Mouse (Mus musculus): ENCODE results near the gene Ppfibp1. TPM values are rescaled to one million over a fixed set of nuclear protein-coding genes. Genes with fewer than 3 reads are reported as not detected.

The Ppfibp1 gene
- total RNA-seq, 2 experiments from 2014 or later, result 56.5 to 64.7 TPM

DNA sequence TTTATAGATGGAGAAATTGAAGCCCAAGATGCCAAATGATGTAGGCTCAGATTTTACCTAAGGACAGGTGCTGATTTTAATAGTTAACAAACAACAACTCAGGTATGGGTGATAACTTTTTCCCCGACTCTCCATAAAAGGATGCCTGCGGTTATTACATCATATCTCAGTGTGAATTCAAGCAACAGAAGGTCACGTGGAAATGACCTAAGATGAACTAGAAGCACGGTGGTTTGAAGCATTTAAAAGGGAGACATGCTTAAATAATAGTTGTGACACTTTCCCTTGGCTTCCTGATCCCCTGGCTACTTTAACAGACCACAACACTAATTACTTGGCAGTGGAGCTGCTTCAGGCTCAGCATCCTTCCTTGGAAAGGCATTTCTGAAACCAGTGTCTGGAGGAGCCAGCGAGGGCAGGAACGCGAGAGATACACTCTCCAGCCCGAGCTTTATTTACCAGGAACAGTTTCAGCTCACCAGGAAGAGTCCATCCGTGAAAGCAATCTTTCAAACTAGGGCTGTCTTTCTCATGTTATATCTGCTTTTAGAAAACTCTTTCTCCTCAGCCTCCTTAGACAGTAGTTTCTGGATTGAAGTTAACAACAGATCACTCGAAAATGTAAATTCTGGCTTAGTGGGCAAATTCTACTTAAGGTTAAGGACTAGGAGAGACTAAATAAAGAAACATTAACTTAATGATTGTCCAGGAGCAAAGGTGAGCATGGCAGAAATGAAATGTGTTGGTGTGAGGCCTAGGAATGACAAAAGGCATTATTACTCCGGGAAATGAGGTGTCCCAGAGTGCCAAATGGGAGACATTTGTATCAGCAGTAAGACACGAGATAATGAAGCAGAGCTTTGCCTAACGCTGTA is 6.2 kb upstream of the Ppfibp1 start:
- no peak for DNase-seq (ENCODE audit: low spot score in 2 of 2)

DNA sequence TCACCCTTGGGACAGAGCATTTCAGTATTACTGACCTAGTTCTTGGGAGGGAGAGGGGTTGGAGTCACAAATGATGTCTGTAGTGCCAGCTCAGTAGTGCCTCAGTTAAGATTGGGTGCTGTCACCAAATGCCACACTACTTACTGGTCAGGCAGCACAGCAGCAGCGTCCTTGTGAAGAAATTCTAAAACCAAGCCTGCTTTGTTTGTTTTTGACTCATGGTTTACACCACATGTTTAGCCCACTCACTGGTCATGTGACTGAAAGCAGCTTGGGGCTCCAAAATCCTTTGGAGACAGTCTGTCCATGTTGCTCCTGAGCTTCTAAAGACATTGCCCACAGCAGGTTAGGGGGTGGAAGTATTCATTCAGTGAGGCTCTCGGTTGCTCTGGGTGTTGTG is 4.9 kb upstream of the Ppfibp1 start:
- no peak for DNase-seq (ENCODE audit: low spot score in 2 of 2)

DNA sequence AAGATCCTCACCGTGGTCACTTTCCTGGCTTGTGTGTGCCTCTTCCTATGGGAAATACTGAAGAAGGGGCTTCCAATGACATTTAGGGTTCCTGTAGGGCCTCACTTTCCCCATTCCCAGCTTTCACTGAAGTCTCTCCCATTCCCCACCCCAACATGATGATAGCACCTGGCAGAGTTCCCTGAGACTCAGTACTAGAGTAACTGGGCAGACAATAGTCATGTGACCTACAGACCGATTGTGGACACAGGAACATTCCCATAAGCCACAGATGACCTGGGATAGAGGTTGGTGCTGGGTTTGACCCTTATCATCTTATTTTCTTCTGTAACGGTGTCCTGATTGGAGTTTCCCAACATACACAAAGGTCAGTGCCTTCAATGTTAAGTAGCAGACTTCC is 4.1 kb upstream of the Ppfibp1 start:
- DNase-seq (ENCODE audit: low spot score in 2 of 2), result no peak

DNA sequence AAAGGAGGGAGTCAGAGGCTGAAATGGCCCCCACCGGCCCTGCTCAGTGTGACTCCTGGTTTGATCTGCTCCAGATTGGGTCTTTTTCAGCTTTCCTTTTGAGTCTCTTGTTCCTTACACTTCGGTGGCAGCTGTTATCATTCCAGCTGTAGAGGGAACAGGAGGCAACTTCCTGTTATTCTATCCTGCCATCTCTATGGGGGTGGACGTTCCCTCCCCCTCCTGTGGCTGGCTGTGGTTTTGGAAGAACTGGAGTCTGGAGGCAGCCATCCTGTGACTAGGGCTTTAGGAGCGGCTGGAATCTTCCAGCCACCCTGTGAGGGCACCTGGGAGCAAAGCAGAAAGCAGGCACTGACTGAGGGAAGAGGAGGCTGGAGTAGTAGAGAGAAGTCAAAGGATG is 3.4 kb upstream of the Ppfibp1 start:
- DNase-seq (ENCODE audit: low spot score in 2 of 2), result no peak

DNA sequence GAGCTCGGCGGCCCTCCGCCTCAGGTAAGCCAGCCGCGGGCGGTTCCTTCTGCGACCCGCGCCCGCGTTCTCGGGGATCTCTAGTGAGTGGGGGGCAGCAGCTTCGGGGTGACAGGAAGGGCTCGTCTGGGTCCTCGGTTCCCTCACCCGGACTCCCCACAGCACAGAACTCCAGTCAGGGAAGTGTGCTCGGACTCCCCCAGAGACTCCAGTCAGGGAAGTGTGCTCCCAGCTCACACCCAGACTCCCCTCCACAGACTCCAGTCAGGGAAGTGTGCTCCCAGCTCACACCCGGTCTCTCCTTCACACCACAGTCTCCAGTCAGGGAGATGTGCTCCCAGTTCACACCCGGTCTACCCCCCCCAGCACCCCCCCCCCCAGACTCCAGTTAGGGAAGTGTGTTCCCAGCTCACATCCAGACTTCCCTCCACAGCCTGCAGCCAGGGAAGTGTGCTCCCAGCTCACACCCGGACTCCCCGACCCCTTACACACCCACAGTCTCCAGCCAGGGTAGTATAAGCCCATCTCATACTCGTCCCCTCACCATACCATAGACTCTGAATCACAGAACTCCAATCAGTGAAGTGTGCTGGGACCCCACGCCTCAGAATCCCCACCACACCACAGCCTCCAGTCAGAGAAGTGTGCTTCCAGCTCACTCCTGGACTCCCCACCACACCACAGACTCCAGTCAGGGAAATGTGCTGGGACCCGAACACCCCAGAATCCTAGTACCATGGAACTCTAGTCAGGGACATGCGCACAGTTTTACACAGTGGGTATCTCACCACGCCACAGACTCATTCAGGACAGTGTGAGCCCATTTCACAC is 588 bp downstream of the Ppfibp1 start:
- DNase-seq (ENCODE audit: low spot score in 2 of 2), result no peak

DNA sequence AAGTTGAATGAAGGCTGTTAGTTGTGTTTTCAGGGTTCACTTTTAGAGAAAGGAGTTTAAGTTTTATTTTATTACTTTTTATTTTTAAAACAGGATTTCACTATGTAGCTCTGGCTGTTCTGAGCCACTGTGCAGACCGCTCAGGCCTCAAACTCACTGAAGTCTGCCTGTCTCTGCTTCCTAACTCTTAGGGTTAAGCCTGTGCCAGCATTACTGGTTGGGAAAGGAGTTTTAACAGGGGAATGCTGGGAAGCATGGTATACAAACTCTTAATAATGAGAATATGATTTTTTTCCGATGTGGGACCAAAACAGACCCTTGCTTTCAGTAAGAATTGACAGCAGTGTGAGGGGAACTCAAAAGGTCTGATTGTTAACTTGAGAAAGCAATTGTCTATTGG is 1.9 kb downstream of the Ppfibp1 start:
- DNase-seq (ENCODE audit: low spot score in 2 of 2), result no peak

DNA sequence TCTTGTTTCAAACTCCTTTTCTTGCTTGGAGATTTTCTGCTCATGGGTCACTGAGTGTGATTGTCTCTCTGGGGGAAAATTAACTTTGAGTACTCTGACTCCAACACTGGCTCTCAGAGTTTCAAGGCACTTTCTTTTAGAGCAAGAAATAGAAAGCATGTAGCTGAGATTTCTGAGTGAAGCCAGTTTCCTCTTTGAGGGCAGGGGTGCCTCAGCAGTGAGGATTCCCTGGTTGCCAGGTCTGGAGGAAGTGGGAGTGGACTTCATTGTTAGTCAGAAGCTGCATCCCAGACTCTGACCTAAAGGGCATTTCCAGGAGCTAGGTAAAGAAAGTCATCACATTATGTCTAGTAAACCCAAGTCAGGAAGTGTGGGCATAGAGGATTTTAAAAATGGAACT is 2.3 kb downstream of the Ppfibp1 start:
- DNase-seq (ENCODE audit: low spot score in 2 of 2), result no peak

DNA sequence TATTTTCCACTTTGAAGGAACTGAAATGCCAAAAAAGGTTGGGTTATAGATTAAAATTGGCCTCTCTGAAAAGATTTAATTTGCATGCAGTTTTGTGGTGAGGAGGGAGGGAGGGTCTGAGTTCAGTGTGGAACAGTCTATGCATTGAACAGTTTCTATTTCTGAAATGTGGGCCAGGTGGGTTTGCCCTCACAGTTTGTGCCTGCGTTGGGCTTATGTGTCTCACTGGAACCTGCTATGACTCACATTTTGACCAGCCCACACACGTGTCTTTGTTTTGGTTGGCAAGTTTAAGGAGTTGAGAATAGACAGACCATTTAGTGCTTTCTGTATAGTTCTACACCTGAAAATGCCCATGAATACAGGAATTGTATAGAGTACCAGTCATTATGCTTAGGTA is 5.6 kb downstream of the Ppfibp1 start:
- DNase-seq (ENCODE audit: low spot score in 2 of 2), result no peak

DNA sequence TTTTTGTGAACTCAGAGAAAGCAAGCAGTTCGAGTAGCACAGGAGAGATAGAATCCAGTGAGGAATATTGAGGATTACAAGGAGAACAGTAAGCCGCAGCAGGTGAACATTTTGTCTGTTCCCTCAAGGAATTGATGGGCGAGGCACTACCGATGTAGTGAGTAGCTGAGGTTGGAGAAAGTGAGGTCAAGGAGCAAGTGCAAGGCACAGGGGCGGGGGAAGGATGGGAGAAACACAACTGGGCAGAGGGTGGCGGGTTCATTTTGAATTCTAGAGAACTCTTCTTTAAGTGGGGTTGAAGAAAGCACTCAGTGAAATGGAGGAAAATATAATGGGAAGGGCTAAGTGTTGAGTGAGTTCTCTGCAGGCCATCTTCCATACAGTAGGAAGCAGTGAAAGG is 10.4 kb downstream of the Ppfibp1 start:
- no peak for DNase-seq (ENCODE audit: low spot score in 2 of 2)

DNA sequence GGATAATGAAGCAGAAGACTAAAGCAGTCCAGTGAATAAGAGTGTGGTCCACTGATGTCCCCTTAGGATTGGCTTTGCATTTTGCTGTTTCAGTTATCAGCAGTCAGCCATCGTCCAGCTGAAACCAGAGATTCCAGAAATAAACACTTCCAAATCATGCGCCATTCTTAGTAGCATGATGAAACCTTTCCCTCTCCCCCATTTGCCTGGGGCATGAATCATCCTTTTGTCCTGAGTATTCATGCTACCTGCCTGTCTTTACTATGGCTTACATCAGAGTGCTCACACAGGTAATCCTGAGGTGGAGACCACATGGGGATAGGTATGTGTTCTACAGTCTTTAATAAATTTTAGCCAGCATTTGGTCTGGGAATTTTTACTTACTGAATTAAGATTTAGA is 11.4 kb downstream of the Ppfibp1 start:
- no peak for DNase-seq (ENCODE audit: low spot score in 2 of 2)

DNA sequence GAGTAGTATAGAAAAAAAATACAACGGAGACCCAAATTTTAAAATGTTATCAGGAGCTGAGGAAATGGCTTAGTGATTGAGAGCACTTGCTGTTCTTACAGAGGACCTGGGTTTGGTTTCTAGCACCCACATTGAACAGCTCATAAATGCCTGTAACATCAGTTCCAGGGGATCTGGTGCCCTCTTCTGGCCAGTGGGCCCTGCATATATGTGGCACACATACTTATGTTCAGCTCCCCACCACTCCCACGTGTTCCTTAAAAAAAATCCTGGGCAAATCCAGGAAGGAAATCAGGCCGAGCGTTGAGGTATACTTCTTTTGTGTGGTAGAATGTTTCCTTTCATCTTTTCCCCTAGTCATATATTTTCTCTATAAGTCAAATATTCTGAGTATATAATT is 13.6 kb downstream of the Ppfibp1 start:
- no peak for DNase-seq (ENCODE audit: low spot score in 2 of 2)

DNA sequence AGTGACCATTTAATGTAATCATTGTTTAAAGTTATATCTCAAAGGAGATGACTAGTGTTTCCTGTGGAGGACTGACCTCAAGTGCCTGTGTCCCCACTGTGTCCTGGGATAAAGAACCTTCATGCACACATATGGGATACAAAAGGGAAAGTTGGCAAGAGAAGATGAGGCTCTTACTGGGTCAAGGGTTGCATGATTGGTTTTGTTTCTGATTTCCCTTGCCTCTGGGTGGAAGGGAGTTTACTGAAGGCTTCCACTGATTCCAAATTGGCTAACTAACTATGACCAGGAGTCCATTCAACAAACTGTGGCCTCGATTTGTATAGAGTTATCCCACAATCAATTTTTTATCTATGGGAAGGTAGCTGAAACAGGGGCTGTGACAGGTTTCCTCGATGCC is 15.3 kb downstream of the Ppfibp1 start:
- DNase-seq (ENCODE audit: low spot score in 2 of 2), result no peak

DNA sequence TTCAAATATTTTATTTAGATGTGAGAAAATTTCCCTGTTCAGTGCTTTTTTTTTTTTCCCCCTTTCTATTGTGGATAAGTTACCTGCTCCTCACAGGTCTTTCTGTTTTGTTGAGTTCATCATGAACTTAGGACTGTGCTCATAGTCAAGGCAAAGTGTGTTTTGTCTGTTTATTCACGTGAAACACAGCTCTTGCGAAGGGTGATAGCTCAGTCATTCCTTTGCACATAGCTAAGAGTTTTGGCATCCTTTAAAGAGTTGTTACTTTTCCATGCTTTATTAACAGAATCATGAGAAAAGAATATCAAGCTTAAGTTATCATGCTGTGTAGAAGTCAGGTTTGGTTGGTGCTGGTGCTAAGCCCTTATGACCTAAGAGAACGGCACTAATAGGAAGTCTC is 16.4 kb downstream of the Ppfibp1 start:
- DNase-seq (ENCODE audit: low spot score in 2 of 2), result no peak

DNA sequence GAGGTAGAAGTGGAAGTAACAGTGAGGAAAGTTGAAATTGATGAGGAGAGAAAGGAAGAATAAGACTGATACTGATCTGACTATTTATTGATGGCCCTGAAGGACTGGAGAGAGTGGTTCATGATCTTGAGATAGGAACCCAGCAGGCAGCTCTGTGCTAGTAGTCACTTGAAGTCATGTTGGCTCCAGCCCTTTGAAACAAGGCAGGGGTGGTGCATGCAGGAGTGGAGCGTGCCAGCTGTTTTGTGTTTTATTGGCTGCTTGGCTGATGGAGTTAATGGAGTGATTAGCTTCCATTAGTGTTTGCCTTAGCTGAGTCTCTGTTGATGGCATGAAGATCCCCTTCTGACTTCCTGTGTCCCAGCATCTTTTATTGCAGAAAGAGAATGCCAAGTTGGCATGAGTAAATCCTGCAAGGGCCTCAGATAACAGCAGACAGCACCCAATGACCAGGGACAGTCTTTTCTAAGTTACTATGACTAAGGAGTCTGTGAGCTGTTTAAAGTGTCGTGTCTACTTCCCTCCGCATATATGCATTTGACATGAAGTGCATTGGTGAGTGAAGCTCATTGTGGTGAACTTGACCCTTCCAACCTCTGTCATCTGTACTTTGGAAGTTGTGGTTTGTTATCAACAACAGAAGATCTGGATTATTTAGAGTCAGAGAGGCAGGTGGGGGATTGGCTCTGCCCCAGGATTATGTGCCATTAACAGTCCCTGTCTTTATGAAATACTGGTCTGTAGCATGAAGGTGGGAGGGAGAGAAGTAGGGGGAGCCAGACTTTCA is 17.9 kb downstream of the Ppfibp1 start:
- no peak for DNase-seq (ENCODE audit: low spot score in 2 of 2)

DNA sequence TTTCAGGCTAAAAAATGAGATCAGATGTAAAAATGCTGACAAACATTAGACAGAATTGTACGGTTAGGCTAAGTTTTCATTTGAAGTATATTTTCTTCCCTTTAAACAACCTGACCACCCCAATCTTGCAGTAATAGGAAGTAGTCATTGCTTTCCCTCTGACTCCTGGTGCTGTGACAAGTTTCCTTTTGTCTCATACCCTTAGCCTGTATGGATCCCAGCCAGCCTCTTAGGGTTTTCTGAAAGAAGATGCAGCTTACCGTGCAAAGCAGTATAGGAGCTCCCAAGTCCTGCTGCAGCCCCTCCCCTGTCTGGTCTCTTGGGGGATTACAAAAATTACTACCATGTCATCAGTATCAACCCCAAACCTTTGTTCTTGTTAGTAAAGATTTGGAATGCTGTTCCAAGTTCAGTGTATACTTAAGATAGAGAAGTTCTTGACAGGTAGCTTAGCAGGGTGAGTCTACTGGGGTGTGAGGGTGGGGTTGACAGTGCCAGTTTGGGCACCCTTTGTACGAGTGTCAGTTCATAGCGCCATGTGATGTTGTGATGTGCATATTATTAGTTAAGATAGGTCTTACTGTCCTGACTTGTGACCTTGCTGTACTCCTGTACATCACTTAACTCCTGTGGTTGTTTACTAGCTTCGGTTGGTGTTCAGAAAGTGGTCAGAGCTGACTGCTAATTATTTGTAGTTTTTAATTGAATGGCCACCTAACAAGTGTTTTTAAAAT is 18.9 kb downstream of the Ppfibp1 start:
- no peak for DNase-seq (ENCODE audit: low spot score in 2 of 2)

DNA sequence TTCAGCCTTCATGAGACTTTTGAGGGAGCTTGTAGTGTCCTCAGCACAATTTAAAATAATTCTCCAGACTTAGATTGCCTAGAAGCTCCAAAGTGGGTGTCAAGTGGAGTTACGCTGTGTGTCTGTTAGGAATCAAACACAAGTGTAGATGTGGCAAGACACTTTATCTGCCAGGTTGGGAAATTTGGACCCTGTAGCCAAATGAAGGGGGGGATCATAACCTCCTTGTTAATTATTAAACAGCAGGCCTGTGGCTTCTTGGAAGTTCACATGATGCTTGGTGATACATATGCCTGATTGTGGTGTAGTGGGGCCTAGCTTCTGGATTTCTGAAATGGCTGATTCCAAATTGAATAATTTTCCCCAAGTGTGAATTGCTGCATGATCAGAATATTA is 19.5 kb downstream of the Ppfibp1 start:
- no peak for DNase-seq (ENCODE audit: low spot score in 2 of 2)

DNA sequence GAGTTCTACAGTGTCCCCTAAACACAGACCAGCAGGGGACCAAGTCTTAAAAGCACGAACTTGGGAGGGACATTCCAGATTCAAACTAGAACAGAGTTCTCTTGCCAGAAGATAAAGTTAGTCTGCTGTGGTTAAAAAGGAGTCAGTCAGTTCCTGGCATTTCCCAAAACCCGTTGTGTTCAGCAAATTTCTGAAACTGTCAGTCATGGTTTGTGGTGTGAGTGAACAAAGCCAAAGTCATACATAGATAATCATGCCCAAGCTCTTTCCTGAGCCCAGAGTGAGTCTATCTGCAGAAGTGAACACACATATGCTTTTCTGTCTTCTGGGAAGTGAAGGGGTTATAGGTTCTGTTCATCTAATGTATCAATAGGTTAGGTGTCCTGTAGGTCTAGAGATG is 20.5 kb downstream of the Ppfibp1 start:
- no peak for DNase-seq (ENCODE audit: low spot score in 2 of 2)

DNA sequence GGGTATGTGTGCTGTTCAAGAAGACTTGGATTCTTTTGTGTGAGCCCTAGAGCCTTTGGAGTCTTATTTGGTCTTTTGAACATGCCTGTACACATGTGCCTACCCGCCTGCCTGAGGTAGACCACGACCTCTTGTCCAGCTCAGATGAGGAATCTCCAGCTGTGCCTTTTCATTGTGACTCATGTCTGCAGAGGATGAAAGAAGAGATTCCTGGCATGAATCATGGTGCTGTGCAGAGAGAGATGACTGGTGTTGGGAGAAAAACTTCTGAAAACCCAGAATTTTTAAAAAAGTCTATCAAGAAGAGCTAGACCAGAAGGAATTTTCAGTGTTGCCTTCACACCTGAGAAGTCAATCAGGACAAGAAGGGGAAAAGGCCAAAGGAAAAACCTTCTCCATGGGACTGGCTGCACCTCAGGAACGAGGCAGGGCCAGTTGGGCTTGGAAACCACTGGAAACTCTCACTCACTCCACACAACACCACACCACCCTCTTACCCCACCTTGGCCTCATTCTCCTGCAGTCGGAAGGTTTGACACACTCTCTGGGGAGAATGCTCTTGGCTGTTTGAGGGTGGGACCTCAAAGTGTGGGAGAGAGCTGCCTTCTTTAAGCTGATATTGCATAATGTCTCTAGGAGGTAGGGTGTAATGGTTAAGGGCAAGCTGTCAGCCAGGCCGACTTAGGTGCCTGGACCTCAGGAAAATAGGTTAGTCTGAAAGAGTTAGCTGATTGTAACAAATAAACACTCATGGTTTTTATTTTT is 21.6 kb downstream of the Ppfibp1 start:
- no peak for DNase-seq (ENCODE audit: low spot score in 2 of 2)

DNA sequence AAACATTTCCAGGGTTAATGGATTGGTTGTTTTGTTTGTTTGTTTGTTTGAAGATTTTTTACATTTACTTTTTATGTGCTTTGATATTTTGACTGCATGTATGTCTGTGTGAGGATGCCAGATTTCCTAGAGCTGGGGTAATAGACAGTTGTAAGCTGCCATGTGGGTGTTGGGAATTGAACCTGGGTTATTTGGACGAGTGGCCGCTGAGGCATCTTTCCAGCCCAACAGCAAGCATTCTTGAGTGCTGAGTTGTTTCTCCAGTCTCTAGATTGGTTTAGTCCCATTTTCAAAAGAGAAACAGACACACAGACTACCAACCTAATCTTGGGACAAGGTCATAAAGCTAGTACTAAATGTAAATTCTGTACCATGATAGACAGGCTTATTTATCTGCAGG is 22.5 kb downstream of the Ppfibp1 start:
- DNase-seq (ENCODE audit: low spot score in 2 of 2), result no peak

DNA sequence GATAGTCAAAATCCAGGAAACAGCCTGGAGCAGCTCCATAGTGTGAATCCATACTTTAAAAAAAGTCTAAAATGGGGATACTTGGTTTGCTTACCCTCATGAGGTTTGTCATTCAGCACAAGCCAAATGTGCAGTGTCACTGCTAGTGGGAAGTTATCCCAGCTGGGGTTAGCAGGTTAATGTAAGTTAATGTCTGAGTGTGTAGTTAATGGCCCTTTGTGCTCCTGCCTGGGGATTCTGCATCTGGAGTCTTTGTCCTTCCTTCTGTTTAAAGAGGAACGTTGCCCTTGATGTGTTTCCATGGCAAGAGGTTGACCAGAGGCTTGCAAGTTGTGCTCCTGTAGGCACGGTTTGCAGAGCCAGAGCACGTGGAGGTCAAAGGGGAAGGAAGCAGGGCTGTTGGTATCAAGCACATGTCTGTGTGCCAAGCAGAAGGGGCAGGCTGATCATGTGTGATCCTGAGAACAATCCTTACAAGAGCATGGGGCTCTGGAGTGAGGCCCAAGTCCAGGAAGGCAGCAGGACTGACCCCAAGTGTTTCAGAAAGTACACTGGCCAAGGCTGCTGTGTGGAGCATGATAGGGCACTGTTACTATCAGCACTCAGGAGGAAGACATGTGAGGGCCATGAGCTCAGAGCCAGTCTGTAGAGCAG is 24.7 kb downstream of the Ppfibp1 start:
- no peak for DNase-seq (ENCODE audit: low spot score in 2 of 2)
